17 mouse cellular contexts compared by ENCODE assay signal in the genomic region with DNA sequence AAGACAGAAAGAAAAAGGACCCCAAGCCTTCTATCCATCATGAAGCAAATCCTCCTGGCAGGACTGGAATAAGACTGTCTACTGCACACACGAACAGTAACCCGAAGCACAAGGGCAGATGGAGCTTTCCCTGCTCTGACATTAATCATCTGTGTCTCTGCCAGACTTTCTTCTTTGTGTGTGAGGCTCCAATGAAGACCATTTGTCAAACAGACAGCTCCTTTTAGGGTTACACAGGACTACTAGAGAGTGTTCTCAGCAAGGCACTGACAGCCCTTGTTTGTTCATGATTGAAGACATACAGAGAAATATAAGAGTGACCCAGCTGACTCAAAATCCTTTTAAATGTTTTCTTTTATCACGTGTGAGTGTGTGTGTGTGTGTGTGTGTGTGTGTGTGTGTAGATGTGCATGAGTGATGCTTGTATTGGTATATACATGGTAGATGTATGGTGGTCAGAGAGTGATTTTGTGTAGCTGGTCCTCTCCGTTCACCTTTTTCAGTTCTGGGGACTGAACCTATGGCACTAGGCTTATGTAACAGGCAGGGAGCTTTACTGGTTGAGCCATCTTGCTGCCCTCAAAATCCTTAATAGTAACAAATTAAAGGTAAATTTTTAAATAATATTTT. TPM values are rescaled to one million over a fixed set of nuclear protein-coding genes. Genes with fewer than 3 reads are reported as not detected.
DNase-seq lines count a peak whose midpoint lies in the region; ATAC-seq and TF ChIP-seq lines count a peak whose summit lies in the region.
"Had no signal": no experiment of that assay in that cellular context is flagged by ENCODE, and none has a peak within 500 bp of the region (broad histone marks: within the 10 kb centered on the region; RNA-seq: fewer than 3 reads in every experiment).

No protein-coding gene starts in this region.

- peak; percentile 68; the same call in 1 of the 2 replicates for ATAC-seq in forebrain, embryonic 13.5 days
- peak; percentile 48 for ATAC-seq in forebrain, postnatal 0 days
- peak; percentile 95 for ATAC-seq in neural tube, embryonic 12.5 days (ENCODE audit: low FRiP score, low read depth)
- no peak for ATAC-seq in CD4-positive, CD25-positive, alpha-beta regulatory T cell, adult 4 months

- H3K27me3 ChIP-seq in forebrain, embryonic 13.5 days, result no peaks in the 10 kb centered on the region
- H3K27me3 ChIP-seq in forebrain, embryonic 10.5 days (ENCODE audit: poor library complexity, severe bottlenecking), result no peaks in the 10 kb centered on the region
- no peaks in the 10 kb centered on the region for H3K27me3 ChIP-seq in forebrain, postnatal 0 days (ENCODE audit: insufficient read depth, low read length)
- no peaks in the 10 kb centered on the region for H3K27me3 ChIP-seq in neural tube, embryonic 12.5 days (replicated peaks)
- H3K27me3 ChIP-seq: embryonic facial prominence, embryonic 13.5 days had no signal

- H3K4me3 ChIP-seq in forebrain, embryonic 13.5 days, result no peak overlapping the region
- no peak overlapping the region for H3K4me3 ChIP-seq in forebrain, embryonic 10.5 days
- H3K4me3 ChIP-seq in forebrain, postnatal 0 days (ENCODE audit: low read depth, low read length), result no peak overlapping the region
- no peak overlapping the region for H3K4me3 ChIP-seq in neural tube, embryonic 12.5 days
- H3K4me3 ChIP-seq: embryonic facial prominence, embryonic 13.5 days; myocyte had no signal

- no peaks in the 10 kb centered on the region; the same call in 1 of the 2 replicates for H3K9me3 ChIP-seq in forebrain, embryonic 13.5 days (replicated peaks)
- no peaks in the 10 kb centered on the region for H3K9me3 ChIP-seq in forebrain, embryonic 10.5 days
- H3K9me3 ChIP-seq in forebrain, postnatal 0 days (ENCODE audit: low read length), result no peaks in the 10 kb centered on the region
- H3K9me3 ChIP-seq in neural tube, embryonic 12.5 days, result no peaks in the 10 kb centered on the region
- H3K9me3 ChIP-seq: embryonic facial prominence, embryonic 13.5 days had no signal

- peak overlapping the region; percentile 35; the same call in 1 of the 2 replicates for H3K27ac ChIP-seq in forebrain, embryonic 13.5 days
- H3K27ac ChIP-seq in forebrain, embryonic 10.5 days, result no peak overlapping the region
- H3K27ac ChIP-seq in forebrain, postnatal 0 days (ENCODE audit: low read depth, low read length), result no peak overlapping the region
- 0 out of 2 replicates have a peak overlapping the region, but pooled peaks have one; percentile 38 for H3K27ac ChIP-seq in neural tube, embryonic 12.5 days
- H3K27ac ChIP-seq: embryonic facial prominence, embryonic 13.5 days; macrophage had no signal

- H3K4me1 ChIP-seq in forebrain, embryonic 13.5 days, result no peaks in the 10 kb centered on the region
- no peaks in the 10 kb centered on the region for H3K4me1 ChIP-seq in forebrain, embryonic 10.5 days
- H3K4me1 ChIP-seq in forebrain, postnatal 0 days (ENCODE audit: insufficient read depth), result no peaks in the 10 kb centered on the region
- peaks cover 12% of the 10 kb centered on the region; the same call in 1 of the 2 replicates for H3K4me1 ChIP-seq in neural tube, embryonic 12.5 days
- H3K4me1 ChIP-seq: embryonic facial prominence, embryonic 13.5 days had no signal

- WGBS in forebrain, embryonic 13.5 days, result 71% methylated on average over 4 of the region's 4 CpGs
- 87% methylated on average over 4 of the region's 4 CpGs for WGBS in forebrain, embryonic 10.5 days
- 42% methylated on average over 4 of the region's 4 CpGs for WGBS in forebrain, postnatal 0 days
- WGBS in neural tube, embryonic 12.5 days, result 7% methylated on average over 4 of the region's 4 CpGs

- no peak for DNase-seq in forebrain, embryonic 10.5 days (ENCODE audit: extremely low spot score, low spot score)
- peak; percentile 19 for DNase-seq in Muller cell, postnatal 12 days (ENCODE audit: inconsistent ontology term)
- no peak for DNase-seq in forebrain, postnatal 0 days
- DNase-seq in gastrocnemius, adult 8-10 months (ENCODE audit: low spot score in 2 of 2), result no peak
- no peak for DNase-seq in layer of hippocampus, postnatal 10 days (ENCODE audit: low spot score in 2 of 2)
- DNase-seq: adrenal gland, postnatal 10 days; B cell, adult 2 months; cerebellum, adult 11 months; gastrocnemius, postnatal 10 days; kidney, adult 11 months; layer of hippocampus, postnatal 36 days had no signal

- H3K4me2 ChIP-seq in forebrain, embryonic 13.5 days, result no peak overlapping the region
- no peak overlapping the region for H3K4me2 ChIP-seq in forebrain, postnatal 0 days (ENCODE audit: low read depth)
- no peak overlapping the region for H3K4me2 ChIP-seq in neural tube, embryonic 12.5 days (replicated peaks)
- H3K4me2 ChIP-seq: embryonic facial prominence, embryonic 13.5 days had no signal

- TF ChIP-seq CTCF in forebrain, postnatal 0 days (IDR thresholded peaks at IDR 0.05; ENCODE audit: low read depth), result no peak

- H3K9ac ChIP-seq in forebrain, embryonic 13.5 days, result no peak overlapping the region
- no peak overlapping the region for H3K9ac ChIP-seq in forebrain, postnatal 0 days
- H3K9ac ChIP-seq in neural tube, embryonic 12.5 days, result no peak overlapping the region
- H3K9ac ChIP-seq: embryonic facial prominence, embryonic 13.5 days had no signal

- no peaks in the 10 kb centered on the region for H3K36me3 ChIP-seq in forebrain, embryonic 13.5 days (ENCODE audit: poor library complexity, severe bottlenecking)
- no peaks in the 10 kb centered on the region for H3K36me3 ChIP-seq in forebrain, embryonic 10.5 days (replicated peaks)
- H3K36me3 ChIP-seq in forebrain, postnatal 0 days (ENCODE audit: insufficient read depth), result no peaks in the 10 kb centered on the region
- no peaks in the 10 kb centered on the region for H3K36me3 ChIP-seq in neural tube, embryonic 12.5 days
- H3K36me3 ChIP-seq: embryonic facial prominence, embryonic 13.5 days had no signal

RNA-seq across cellular contexts. Expression of a gene that starts 21.8 kb away (rescaled TPM):
- 7.4 and 9.5 TPM in 2 replicates for polyA plus RNA-seq in forebrain, embryonic 13.5 days (2015; fragmentation: Nextera tagmentation; extraction: Ambion mirVana)
- polyA plus RNA-seq in forebrain, embryonic 10.5 days (2016; fragmentation: Nextera tagmentation; extraction: Ambion mirVana), result 2.2 and 2.6 TPM in 2 replicates
- total RNA-seq in forebrain, postnatal 0 days (2014; rRNA removed), result 7.4 and 15.5 TPM in 2 replicates
- 12.4 and 13.7 TPM in 2 replicates for polyA plus RNA-seq in forebrain, postnatal 0 days (2015; fragmentation: Nextera tagmentation; extraction: Ambion mirVana)
- 7.9 and 9.1 TPM in 2 replicates for polyA plus RNA-seq in neural tube, embryonic 12.5 days (2016; fragmentation: Nextera tagmentation; extraction: Ambion mirVana)
- polyA plus RNA-seq in CD4-positive, CD25-positive, alpha-beta regulatory T cell, adult 4 months (2017; shearing (Covaris generic)), result 1 to 10 TPM; 6.3 to 7.5 TPM
- total RNA-seq in gastrocnemius, adult 8-10 months (2022), result 1 to 10 TPM; 2.4 to 3.7 (median 3.1) TPM
- 1 to 10 TPM; 5.8 to 6.4 TPM for total RNA-seq in layer of hippocampus, postnatal 10 days (2021)

RNA-seq across cellular contexts. Expression of a gene that starts 37.0 kb away (rescaled TPM):
- 62.3 and 73.0 TPM in 2 replicates for polyA plus RNA-seq in forebrain, embryonic 13.5 days (2015; fragmentation: Nextera tagmentation; extraction: Ambion mirVana)
- 53.1 and 57.8 TPM in 2 replicates for polyA plus RNA-seq in forebrain, embryonic 10.5 days (2016; fragmentation: Nextera tagmentation; extraction: Ambion mirVana)
- 119 and 124 TPM in 2 replicates for total RNA-seq in forebrain, postnatal 0 days (2014; rRNA removed)
- 44.7 and 68.0 TPM in 2 replicates for polyA plus RNA-seq in forebrain, postnatal 0 days (2015; fragmentation: Nextera tagmentation; extraction: Ambion mirVana)
- 85.8 and 93.6 TPM in 2 replicates for polyA plus RNA-seq in neural tube, embryonic 12.5 days (2016; fragmentation: Nextera tagmentation; extraction: Ambion mirVana)
- 10 to 100 TPM; 22.0 to 42.2 TPM for polyA plus RNA-seq in CD4-positive, CD25-positive, alpha-beta regulatory T cell, adult 4 months (2017; shearing (Covaris generic))
- total RNA-seq in gastrocnemius, adult 8-10 months (2022), result 10 to 100 TPM; 22.7 to 30.0 (median 27.5) TPM
- 10 to 100 TPM; 76.8 to 82.4 TPM for total RNA-seq in layer of hippocampus, postnatal 10 days (2021)

Comparison
In these comparisons a context has a peak if more than half of its experiments do, and no peak if none do; other contexts are left out.
1. H3K27ac ChIP-seq: peak in forebrain, embryonic 13.5 days (single experiment) and neural tube, embryonic 12.5 days (single experiment); none in forebrain, embryonic 10.5 days (single experiment) and forebrain, postnatal 0 days (single experiment).